Mouse (Mus musculus) forebrain, embryonic 11.5 days (tissue): Measurements from ENCODE around the gene Tada2a. TPM values are rescaled to one million over a fixed set of nuclear protein-coding genes. Genes with fewer than 3 reads are reported as not detected.

ENCODE experiments used
- ATAC-seq: fragments of 200-750 bp; cut with Nextera tagmentation; replicated peaks from 2 replicates; pipeline ENCODE4 v1.8.0; 2017; ENCODE audit warnings: moderate TSS enrichment; ENCODE audit not compliant: low FRiP score
- DNase-seq: peaks from one replicate; pipeline ENCODE4 v3.0.0-alpha.2; 2017; ENCODE audit warnings: low spot score
- H3K27ac ChIP-seq: fragments of 300-500 bp; sonication (generic); 2 replicates; pipeline ENCODE4 v1.5.1; 2014; ENCODE audit warnings: low read depth, low read length
- H3K27me3 ChIP-seq: fragments of 300-500 bp; sonication (generic); 2 replicates; pipeline ENCODE4 v1.6.1; 2014; ENCODE audit warnings: mild to moderate bottlenecking, low read length, mixed read lengths; ENCODE audit not compliant: control insufficient read depth, insufficient read depth
- H3K36me3 ChIP-seq: fragments of 300-500 bp; sonication (generic); 2 replicates; pipeline ENCODE4 v1.6.1; 2014; ENCODE audit warnings: mild to moderate bottlenecking, low read length, moderate library complexity, mixed read lengths; ENCODE audit not compliant: control insufficient read depth, insufficient read depth
- H3K4me1 ChIP-seq: fragments of 300-500 bp; sonication (generic); replicated peaks from 2 replicates; pipeline ENCODE4 v1.6.1; 2014; ENCODE audit warnings: low read length, mixed read lengths; ENCODE audit not compliant: control insufficient read depth, insufficient read depth
- H3K4me2 ChIP-seq: fragments of 300-500 bp; sonication (generic); 2 replicates; pipeline ENCODE4 v1.6.1; 2014; ENCODE audit warnings: low read depth, mild to moderate bottlenecking, low read length, moderate library complexity, mixed read lengths; ENCODE audit not compliant: severe bottlenecking
- H3K4me3 ChIP-seq: fragments of 300-500 bp; sonication (generic); 2 replicates; pipeline ENCODE4 v1.5.1; 2014; ENCODE audit warnings: low read depth, low read length
- H3K9ac ChIP-seq: fragments of 300-500 bp; sonication (generic); 2 replicates; pipeline ENCODE4 v1.6.1; 2014; ENCODE audit warnings: low read length
- H3K9me3 ChIP-seq: fragments of 300-500 bp; sonication (generic); 2 replicates; pipeline ENCODE4 v1.6.1; 2016; ENCODE audit warnings: low read length, mixed read lengths; ENCODE audit not compliant: control insufficient read depth
- WGBS: fragments of 180-500 bp; shearing (Covaris S2); extraction: QIAGEN DNeasy Blood & Tissue Kit; methylation state at CpG from one replicate; pipeline ENCODE4 v1.1.7; 2014; 5-methylcytosine and 5-hydroxymethylcytosine counted together
- polyA plus RNA-seq: library from polyadenylated mRNA; unstranded; fragments of >200 nt; fragmentation: Nextera tagmentation; extraction: Ambion mirVana; gene quantifications from 2 replicates; pipeline ENCODE4 v1.2.1, GENCODE M21; 2014

Gene Tada2a
- polyA plus RNA-seq, 1 experiment from 2014 or later, result 41.7 TPM

DNA sequence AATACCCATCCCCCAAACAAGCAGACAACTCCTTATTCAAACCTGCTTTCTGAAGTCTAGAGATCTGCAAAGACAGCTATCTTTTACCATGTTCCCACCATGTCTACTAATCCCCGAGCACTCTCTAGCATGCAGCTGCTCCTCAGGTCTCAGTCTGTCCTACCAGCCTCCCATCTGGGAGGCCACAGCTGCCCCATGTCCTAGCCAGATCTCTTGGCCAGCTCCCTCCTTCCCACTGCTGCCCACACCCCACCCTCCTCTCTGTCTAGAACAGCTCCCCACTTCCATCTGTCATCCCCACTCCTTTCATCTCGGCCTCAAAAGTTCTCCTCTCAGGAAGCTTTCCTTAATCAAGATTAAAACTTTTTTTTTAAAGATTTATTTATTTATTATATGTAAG lies 52.4 kb downstream of the Tada2a start:
- 86% methylated on average over 2 of the region's 2 CpGs for WGBS

GRCm38 (mm10) chr11:84073816-84074764 lies 55.3 kb downstream of the Tada2a start:
- no peak for ATAC-seq
- no peak overlapping the region for H3K27ac ChIP-seq

More for the DNA sequence above, 52.4 kb downstream of the Tada2a start:
- no peak overlapping the region for H3K4me2 ChIP-seq
- no peaks in the 10 kb centered on the region for H3K9me3 ChIP-seq
- H3K27me3 ChIP-seq, result no peaks in the 10 kb centered on the region
- H3K36me3 ChIP-seq, result no peaks in the 10 kb centered on the region
- no peak for DNase-seq
- H3K4me1 ChIP-seq, result no peaks in the 10 kb centered on the region
- no peak overlapping the region for H3K4me3 ChIP-seq
- no peak for ATAC-seq
- no peak overlapping the region for H3K27ac ChIP-seq
- no peak overlapping the region for H3K9ac ChIP-seq

DNA sequence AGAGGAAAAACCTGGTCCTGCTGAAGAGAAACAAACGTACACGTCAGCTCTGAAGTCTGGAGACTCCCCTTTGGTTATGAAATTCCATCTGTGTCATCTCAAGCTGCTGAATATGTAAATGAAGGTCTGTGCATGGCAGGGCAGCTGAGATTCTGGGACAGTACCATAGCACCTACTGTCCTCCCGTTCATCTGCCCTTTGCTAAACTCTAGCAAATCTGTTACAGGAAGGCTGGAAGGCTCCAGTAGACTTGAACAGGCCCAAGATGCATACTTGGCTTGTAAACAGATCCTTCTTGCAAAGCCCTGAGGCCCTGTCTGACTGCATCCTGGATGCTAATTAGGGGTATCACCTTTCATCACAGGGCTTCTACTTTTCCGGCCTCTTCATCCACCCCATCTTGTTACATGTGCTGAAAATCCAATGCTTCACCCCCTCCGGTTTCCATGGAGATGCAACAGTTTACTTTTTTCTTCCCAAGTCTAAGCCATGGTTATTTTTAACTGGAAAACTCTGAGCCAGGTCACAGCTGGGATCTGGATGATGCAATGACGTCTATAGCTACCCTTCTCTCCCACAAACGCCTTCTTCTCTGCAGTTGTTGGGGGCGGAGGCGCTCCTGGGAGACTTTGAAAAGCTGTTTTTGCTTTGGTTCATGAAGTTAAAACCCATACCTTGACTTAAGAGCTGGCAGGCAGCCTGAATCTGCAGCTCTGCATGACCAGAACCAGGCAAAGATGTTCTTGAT lies 56.3 kb downstream of the Tada2a start:
- Histone ChIP-seq H3K27me3 (peaks cover 7% of the 10 kb centered on the region), H3K4me1 (no peaks in the 10 kb centered on the region; the same call in 1 of the 2 replicates), H3K36me3 (no peaks in the 10 kb centered on the region), H3K4me2 (no peak overlapping the region), H3K4me3 (no peak overlapping the region), H3K9ac (no peak overlapping the region), H3K27ac (no peak overlapping the region), H3K9me3 (no peaks in the 10 kb centered on the region)
- DNase-seq (no peak), ATAC-seq (no peak)
- 63% methylated on average over 9 of the region's 9 CpGs for WGBS

More at GRCm38 (mm10) chr11:84073816-84074764, 55.3 kb downstream of the Tada2a start:
- Histone ChIP-seq H3K4me2 (no peak overlapping the region), H3K4me1 (no peaks in the 10 kb centered on the region), H3K4me3 (no peak overlapping the region), H3K9ac (no peak overlapping the region), H3K9me3 (no peaks in the 10 kb centered on the region), H3K27me3 (peaks cover 2% of the 10 kb centered on the region; the same call in 1 of the 2 replicates), H3K36me3 (no peaks in the 10 kb centered on the region)
- no peak for DNase-seq
- WGBS, result 89% methylated on average over 7 of the region's 7 CpGs

- DNase-seq, result no peak
- H3K36me3 ChIP-seq, result no peaks in the 10 kb centered on the region
These were observed 60.4 kb downstream of the Tada2a start, which contains the start of gene Dusp14 for GRCm38 (mm10) chr11:84069034-84069370. Gene Dusp14, minus strand, starts transcription at chr11:84069261.

GRCm38 (mm10) chr11:84068191-84069033 lies 61.0 kb downstream of the Tada2a start:
- peaks cover 12% of the 10 kb centered on the region for H3K27me3 ChIP-seq
- peak; percentile 74 for ATAC-seq
- DNase-seq, result peak; percentile 80
- peak overlapping the region; percentile 66 for H3K4me3 ChIP-seq
- H3K9ac ChIP-seq, result peak overlapping the region; percentile 83
- no peak overlapping the region for H3K27ac ChIP-seq
- H3K4me2 ChIP-seq, result peak overlapping the region; percentile 84
- H3K4me1 ChIP-seq, result peaks cover 10% of the 10 kb centered on the region
- WGBS, result 2% methylated on average over 60 of the region's 63 CpGs
- H3K36me3 ChIP-seq, result no peaks in the 10 kb centered on the region
- no peaks in the 10 kb centered on the region for H3K9me3 ChIP-seq

More at GRCm38 (mm10) chr11:84069034-84069370, 60.4 kb downstream of the Tada2a start, which contains the start of gene Dusp14:
- Histone ChIP-seq H3K27ac (no peak within 1 kb of the TSS), H3K4me3 (peak within 1 kb of the TSS; percentile 66), H3K9ac (peak within 1 kb of the TSS; percentile 83), H3K4me2 (peak within 1 kb of the TSS; percentile 84), H3K27me3 (peaks cover 12% of the 10 kb centered on the region), H3K9me3 (no peaks in the 10 kb centered on the region), H3K4me1 (peaks cover 10% of the 10 kb centered on the region)
- 17% methylated on average over 11 of the region's 11 CpGs for WGBS
- no peak for ATAC-seq

GRCm38 (mm10) chr11:84067720-84068190 lies 61.6 kb downstream of the Tada2a start:
- peak; percentile 61 for ATAC-seq
- Histone ChIP-seq H3K4me3 (peak overlapping the region; percentile 66), H3K4me1 (peaks cover 10% of the 10 kb centered on the region), H3K36me3 (no peaks in the 10 kb centered on the region), H3K9ac (peak overlapping the region; percentile 83), H3K9me3 (no peaks in the 10 kb centered on the region), H3K27me3 (peaks cover 12% of the 10 kb centered on the region), H3K4me2 (peak overlapping the region; percentile 84), H3K27ac (no peak overlapping the region)
- no peak for DNase-seq
- WGBS, result 2% methylated on average over 21 of the region's 21 CpGs

GRCm38 (mm10) chr11:84066927-84067645 lies 62.3 kb downstream of the Tada2a start:
- Histone ChIP-seq H3K27ac (no peak overlapping the region), H3K36me3 (no peaks in the 10 kb centered on the region), H3K4me1 (peaks cover 10% of the 10 kb centered on the region), H3K4me2 (peak overlapping the region; percentile 84), H3K4me3 (peak overlapping the region; percentile 66), H3K27me3 (peaks cover 12% of the 10 kb centered on the region), H3K9me3 (no peaks in the 10 kb centered on the region), H3K9ac (no peak overlapping the region; the same call in 1 of the 2 replicates)
- WGBS, result 7% methylated on average over 18 of the region's 18 CpGs
- ATAC-seq (no peak), DNase-seq (no peak)
